In genomic region chr7:16475321-16475720, GRCm38 (mm10) we compare ENCODE assay signal across 8 mouse cellular contexts. TPM values are rescaled to one million over a fixed set of nuclear protein-coding genes. Genes with fewer than 3 reads are reported as not detected.
A peak's percentile ranks its signal among the peaks of the same experiment; 100 is the strongest.
DNase-seq lines count a peak whose midpoint lies in the region; ATAC-seq and TF ChIP-seq lines count a peak whose summit lies in the region.

No protein-coding gene starts in this region.

- peaks cover 8% of the 10 kb centered on the region; the same call in 1 of the 2 replicates for H3K4me1 ChIP-seq in kidney, postnatal 0 days (replicated peaks; ENCODE audit: insufficient read depth, low read length)
- peaks cover 25% of the 10 kb centered on the region; the same call in 1 of the 2 replicates for H3K4me1 ChIP-seq in embryonic facial prominence, embryonic 15.5 days
- peaks cover 20% of the 10 kb centered on the region for H3K4me1 ChIP-seq in intestine, embryonic 15.5 days (replicated peaks)
- H3K4me1 ChIP-seq in neural tube, embryonic 12.5 days, result peaks cover 23% of the 10 kb centered on the region

- no peak for TF ChIP-seq CTCF in kidney, postnatal 0 days (IDR thresholded peaks at IDR 0.05; ENCODE audit: low read depth)

- H3K9me3 ChIP-seq in kidney, postnatal 0 days (replicated peaks; ENCODE audit: low read length), result no peaks in the 10 kb centered on the region
- no peaks in the 10 kb centered on the region for H3K9me3 ChIP-seq in embryonic facial prominence, embryonic 15.5 days (replicated peaks)
- H3K9me3 ChIP-seq in intestine, embryonic 15.5 days, result no peaks in the 10 kb centered on the region; the same call in 1 of the 2 replicates
- no peaks in the 10 kb centered on the region for H3K9me3 ChIP-seq in neural tube, embryonic 12.5 days

- H3K36me3 ChIP-seq in kidney, postnatal 0 days (ENCODE audit: insufficient read depth, low read length), result no peaks in the 10 kb centered on the region
- H3K36me3 ChIP-seq in embryonic facial prominence, embryonic 15.5 days, result no peaks in the 10 kb centered on the region
- H3K36me3 ChIP-seq in intestine, embryonic 15.5 days, result no peaks in the 10 kb centered on the region
- H3K36me3 ChIP-seq in neural tube, embryonic 12.5 days, result no peaks in the 10 kb centered on the region

- no peak for DNase-seq in kidney, postnatal 0 days (ENCODE audit: low spot score)
- DNase-seq in kidney, postnatal 36 days, result no peak
- DNase-seq in adrenal gland, postnatal 25 days, result no peak
- DNase-seq in urinary bladder, postnatal 14 days (ENCODE audit: low spot score), result no peak
- no peak for DNase-seq in left cerebral cortex, postnatal 4 days

- intact Hi-C loops in left cerebral cortex, postnatal 4 days (cut with DNase I), result no loop called here

- no peak overlapping the region for H3K9ac ChIP-seq in kidney, postnatal 0 days (ENCODE audit: low read depth, low read length)
- no peak overlapping the region for H3K9ac ChIP-seq in embryonic facial prominence, embryonic 15.5 days
- no peak overlapping the region for H3K9ac ChIP-seq in intestine, embryonic 15.5 days
- H3K9ac ChIP-seq in neural tube, embryonic 12.5 days, result no peak overlapping the region

- no peak for ATAC-seq in kidney, postnatal 0 days (replicated peaks; ENCODE audit: low FRiP score, low read depth)
- ATAC-seq in embryonic facial prominence, embryonic 15.5 days (ENCODE audit: insufficient number of reproducible peaks, low FRiP score, low TSS enrichment, low read depth), result no peak
- ATAC-seq in intestine, embryonic 15.5 days, result no peak
- ATAC-seq in neural tube, embryonic 12.5 days (ENCODE audit: low FRiP score, low read depth), result no peak

- H3K27ac ChIP-seq in kidney, postnatal 0 days, result no peak overlapping the region
- H3K27ac ChIP-seq in embryonic facial prominence, embryonic 15.5 days (replicated peaks), result no peak overlapping the region
- no peak overlapping the region for H3K27ac ChIP-seq in intestine, embryonic 15.5 days
- H3K27ac ChIP-seq in neural tube, embryonic 12.5 days, result no peak overlapping the region

- H3K27me3 ChIP-seq in kidney, postnatal 0 days (ENCODE audit: insufficient read depth, low read length), result peaks cover 49% of the 10 kb centered on the region
- H3K27me3 ChIP-seq in embryonic facial prominence, embryonic 15.5 days, result peaks cover 69% of the 10 kb centered on the region
- H3K27me3 ChIP-seq in intestine, embryonic 15.5 days (replicated peaks), result peaks cover 63% of the 10 kb centered on the region
- H3K27me3 ChIP-seq in neural tube, embryonic 12.5 days (replicated peaks), result peaks cover 67% of the 10 kb centered on the region

- 4% methylated on average over 23 of the region's 23 CpGs for WGBS in kidney, postnatal 0 days
- 6% methylated on average over 23 of the region's 23 CpGs for WGBS in embryonic facial prominence, embryonic 15.5 days
- 4% methylated on average over 23 of the region's 23 CpGs for WGBS in intestine, embryonic 15.5 days
- WGBS in neural tube, embryonic 12.5 days, result 4% methylated on average over 23 of the region's 23 CpGs

- H3K4me2 ChIP-seq in kidney, postnatal 0 days (ENCODE audit: low read length), result peak overlapping the region; percentile 57; the same call in 1 of the 2 replicates
- H3K4me2 ChIP-seq in embryonic facial prominence, embryonic 15.5 days (replicated peaks), result peak overlapping the region; percentile 46
- peak overlapping the region; percentile 74 for H3K4me2 ChIP-seq in intestine, embryonic 15.5 days (replicated peaks)
- peak overlapping the region; percentile 64 for H3K4me2 ChIP-seq in neural tube, embryonic 12.5 days (replicated peaks)

- peak overlapping the region; percentile 21; the same call in 1 of the 2 replicates for H3K4me3 ChIP-seq in kidney, postnatal 0 days (replicated peaks; ENCODE audit: low read depth, low read length)
- H3K4me3 ChIP-seq in embryonic facial prominence, embryonic 15.5 days (replicated peaks), result peak overlapping the region; percentile 28
- peak overlapping the region; percentile 3; the same call in 1 of the 2 replicates for H3K4me3 ChIP-seq in intestine, embryonic 15.5 days (replicated peaks)
- peak overlapping the region; percentile 34 for H3K4me3 ChIP-seq in neural tube, embryonic 12.5 days

RNA-seq across cellular contexts. Expression of gene Npas1, which starts 2.2 kb away (rescaled TPM):
- polyA plus RNA-seq in kidney, postnatal 0 days (2015; fragmentation: Nextera tagmentation; extraction: Ambion mirVana), result 0.33 TPM in 2 replicates
- polyA plus RNA-seq in embryonic facial prominence, embryonic 15.5 days (2015; fragmentation: Nextera tagmentation; extraction: Ambion mirVana), result 0.33 and 0.47 TPM in 2 replicates
- 0.25 and 0.38 TPM in 2 replicates for polyA plus RNA-seq in intestine, embryonic 15.5 days (2015; fragmentation: Nextera tagmentation; extraction: Ambion mirVana)
- polyA plus RNA-seq in neural tube, embryonic 12.5 days (2016; fragmentation: Nextera tagmentation; extraction: Ambion mirVana), result 1.0 and 1.4 TPM in 2 replicates
- total RNA-seq in adrenal gland, postnatal 25 days (2021), result not detected in 2 replicates
- 10 to 100 TPM; 22.8 to 24.6 TPM for total RNA-seq in left cerebral cortex, postnatal 4 days (2021)

RNA-seq across cellular contexts. Expression of gene Tmem160, which starts 22.7 kb away (rescaled TPM):
- 74.2 and 81.9 TPM in 2 replicates for polyA plus RNA-seq in kidney, postnatal 0 days (2015; fragmentation: Nextera tagmentation; extraction: Ambion mirVana)
- 48.6 and 49.6 TPM in 2 replicates for polyA plus RNA-seq in embryonic facial prominence, embryonic 15.5 days (2015; fragmentation: Nextera tagmentation; extraction: Ambion mirVana)
- polyA plus RNA-seq in intestine, embryonic 15.5 days (2015; fragmentation: Nextera tagmentation; extraction: Ambion mirVana), result 48.9 and 54.8 TPM in 2 replicates
- 58.5 and 66.6 TPM in 2 replicates for polyA plus RNA-seq in neural tube, embryonic 12.5 days (2016; fragmentation: Nextera tagmentation; extraction: Ambion mirVana)
- total RNA-seq in adrenal gland, postnatal 25 days (2021), result 62.2 and 70.3 TPM in 2 replicates
- total RNA-seq in left cerebral cortex, postnatal 4 days (2021), result 10 to 100 TPM; 61.8 to 66.8 TPM
